Mouse (Mus musculus): ENCODE measurements at regions not wholly inside any gene's neighbourhood (a gene's known extent, or its start where the extent isn't known, plus 50 kb on each side); places are given as distances from the start of the nearest gene placed in this dataset.

- TF ChIP-seq CTCF (IDR thresholded peaks at IDR 0.05; ENCODE audit: control insufficient read depth, insufficient read depth, low read length) (no peak), POLR2A (IDR thresholded peaks at IDR 0.05; ENCODE audit: borderline replicate concordance, control insufficient read depth, low read depth, low read length) (no peak)
Observed at GRCm38 (mm10) chr3:120886063-120886841, 285.2 kb downstream of the Rwdd3 start.
